10 mouse cellular contexts compared by ENCODE assay signal in the genomic region with DNA sequence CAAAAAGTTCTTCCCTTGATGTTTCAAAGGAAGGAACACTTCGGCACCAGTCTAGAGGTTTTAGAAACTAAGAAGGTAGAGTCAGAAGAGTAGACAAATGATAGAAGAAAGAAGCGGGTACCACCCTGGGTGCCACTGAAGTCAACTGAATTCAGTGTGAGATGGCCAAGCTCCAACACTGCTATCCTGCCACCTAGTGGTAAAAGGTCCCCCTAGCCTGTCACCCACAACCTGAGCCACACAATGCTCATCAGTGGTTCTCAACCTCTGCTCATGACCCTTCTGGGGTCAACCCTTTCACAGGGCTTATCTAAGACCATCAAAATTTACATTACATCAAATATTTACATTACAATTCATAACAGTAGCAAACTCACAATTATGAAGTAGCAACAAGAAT.
DNase-seq lines count a peak whose midpoint lies in the region; TF ChIP-seq lines count a peak whose summit lies in the region.
"Had no signal": no experiment of that assay in that cellular context is flagged by ENCODE, and none has a peak within 500 bp of the region (broad histone marks: within the 10 kb centered on the region; RNA-seq: fewer than 3 reads in every experiment).

No protein-coding gene starts in this region.

- no peak overlapping the region for H3K27ac ChIP-seq in cortical plate, adult 2 months (ENCODE audit: insufficient read depth, low read length)
- no peak overlapping the region for H3K27ac ChIP-seq in small intestine, adult 2 months (ENCODE audit: insufficient read depth, low read depth, low read length)
- H3K27ac ChIP-seq: embryonic facial prominence, embryonic 15.5 days; liver, embryonic 13.5 days had no signal

- WGBS in small intestine, adult 2 months: 74% methylated on average over 2 of the region's 2 CpGs

- peak; percentile 10 for DNase-seq in kidney, adult 9 months
- no peak for DNase-seq in kidney, adult 11 months
- peak; percentile 3 for DNase-seq in thymus, postnatal 0 days (ENCODE audit: low spot score)
- no peak for DNase-seq in thymus, adult 18-20 months
- DNase-seq in right cerebral cortex, postnatal 25 days: no peak
- DNase-seq in gastrocnemius, postnatal 14 days: no peak
- DNase-seq: liver, embryonic 13.5 days had no signal

- no peak overlapping the region for H3K4me3 ChIP-seq in cortical plate, adult 2 months (ENCODE audit: insufficient read depth, low read length)
- H3K4me3 ChIP-seq in small intestine, adult 2 months (ENCODE audit: low read depth, low read length): no peak overlapping the region
- H3K4me3 ChIP-seq: embryonic facial prominence, embryonic 15.5 days; liver, embryonic 13.5 days had no signal

- H3K36me3 ChIP-seq in small intestine, adult 2 months (ENCODE audit: control insufficient read depth, insufficient read depth, low read length): no peaks in the 10 kb centered on the region
- H3K36me3 ChIP-seq: embryonic facial prominence, embryonic 15.5 days; liver, embryonic 13.5 days had no signal

- H3K27me3 ChIP-seq in small intestine, adult 2 months (ENCODE audit: control insufficient read depth, insufficient read depth, low read length): no peaks in the 10 kb centered on the region
- H3K27me3 ChIP-seq: embryonic facial prominence, embryonic 15.5 days; liver, embryonic 13.5 days had no signal

- TF ChIP-seq CTCF in cortical plate, adult 2 months (IDR thresholded peaks at IDR 0.05; ENCODE audit: extremely low read depth, insufficient read depth, low read length): peak; percentile 38; the same call in 1 of the 2 replicates
- TF ChIP-seq CTCF in small intestine, adult 2 months (IDR thresholded peaks at IDR 0.05; ENCODE audit: extremely low read depth, insufficient read length, insufficient replicate concordance, low read depth, low read length): peak; percentile 45; the same call in 1 of the 2 replicates

- TF ChIP-seq POLR2A in cortical plate, adult 2 months (IDR thresholded peaks at IDR 0.05; ENCODE audit: extremely low read depth, insufficient read depth, low read length): no peak
- TF ChIP-seq POLR2A in small intestine, adult 2 months (IDR thresholded peaks at IDR 0.05; ENCODE audit: low read depth, low read length): no peak

- intact Hi-C loops in gastrocnemius, postnatal 14 days (cut with DNase I; ENCODE audit: low total_unique reads): no loop called here

- no peaks in the 10 kb centered on the region for H3K4me1 ChIP-seq in cortical plate, adult 2 months (ENCODE audit: control insufficient read depth, insufficient read depth, low read length)
- no peaks in the 10 kb centered on the region for H3K4me1 ChIP-seq in small intestine, adult 2 months (ENCODE audit: control insufficient read depth, insufficient read depth, insufficient read length, low read length)
- H3K4me1 ChIP-seq: embryonic facial prominence, embryonic 15.5 days; liver, embryonic 13.5 days had no signal

Comparison
In these comparisons a context has a peak if more than half of its experiments do, and no peak if none do; other contexts are left out.
1. DNase-seq: peak in kidney, adult 9 months (single experiment) and thymus, postnatal 0 days (single experiment); none in kidney, adult 11 months (single experiment), thymus, adult 18-20 months (0 of 2), right cerebral cortex, postnatal 25 days (single experiment) and gastrocnemius, postnatal 14 days (single experiment).